In the genomic region with DNA sequence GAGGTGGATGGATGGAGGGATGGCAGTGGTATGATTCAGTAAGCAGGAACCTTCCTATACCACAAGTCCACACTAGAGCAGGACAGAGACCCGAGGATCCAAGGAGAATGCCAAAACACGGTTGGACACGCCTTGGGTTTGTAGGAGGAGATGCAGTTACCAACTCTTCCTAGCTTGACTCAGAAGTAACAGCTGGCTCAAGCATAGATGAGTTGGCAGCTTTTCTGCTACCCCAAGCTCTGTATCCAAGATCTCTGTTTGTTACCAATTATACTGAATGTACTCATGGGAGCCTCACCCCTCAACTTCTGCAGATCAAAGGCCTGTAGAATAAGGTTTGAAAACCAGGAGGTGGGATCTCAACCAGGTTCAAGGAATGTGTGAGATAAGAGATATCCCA, we compare ENCODE assay signal across 16 mouse cellular contexts.
"Had no signal": no experiment of that assay in that cellular context is flagged by ENCODE, and none has a peak within 500 bp of the region (broad histone marks: within the 10 kb centered on the region; RNA-seq: fewer than 3 reads in every experiment).

No protein-coding gene starts in this region.

- H3K4me2 ChIP-seq: neural tube, embryonic 13.5 days; neural tube, embryonic 15.5 days; stomach, embryonic 15.5 days had no signal

- H3K36me3 ChIP-seq: neural tube, embryonic 15.5 days; stomach, embryonic 15.5 days had no signal

- H3K9ac ChIP-seq: neural tube, embryonic 13.5 days; neural tube, embryonic 15.5 days; stomach, embryonic 15.5 days had no signal

- DNase-seq: retina, postnatal 1 day; right cerebral cortex, adult 18-20 months; right cerebral cortex, postnatal 14 days; right cerebral cortex, postnatal 25 days; right cerebral cortex, postnatal 4 days; spleen, adult 18-20 months; thymus, adult 18-20 months; thymus, adult 2 months; thymus, postnatal 14 days; thymus, postnatal 25 days; thymus, postnatal 36 days; thymus, postnatal 4 days had no signal

- H3K4me1 ChIP-seq: stomach, embryonic 15.5 days had no signal

- H3K27ac ChIP-seq: neural tube, embryonic 13.5 days; neural tube, embryonic 15.5 days; stomach, embryonic 15.5 days; stomach, postnatal 0 days had no signal

- H3K9me3 ChIP-seq: neural tube, embryonic 13.5 days; neural tube, embryonic 15.5 days; stomach, embryonic 15.5 days had no signal

- H3K4me3 ChIP-seq: neural tube, embryonic 13.5 days; neural tube, embryonic 15.5 days; stomach, embryonic 15.5 days had no signal

- H3K27me3 ChIP-seq: neural tube, embryonic 13.5 days; neural tube, embryonic 15.5 days; stomach, embryonic 15.5 days had no signal
